Mouse (Mus musculus) embryonic fibroblast, embryonic 13.5 days (primary cell): ENCODE measurements around the gene Tjp3.

ENCODE experiments used
- CTCF ChIP-seq: IDR thresholded peaks from 2 replicates; pipeline ENCODE4 v1.5.1; 2011; ENCODE audit warnings: mild to moderate bottlenecking, control low read depth, low read length, moderate library complexity, borderline replicate concordance; ENCODE audit not compliant: insufficient read depth
- POLR2A ChIP-seq: IDR thresholded peaks from 2 replicates; pipeline ENCODE4 v1.6.1; 2011; ENCODE audit warnings: low read depth, mild to moderate bottlenecking, control low read depth, low read length, moderate library complexity

DNA sequence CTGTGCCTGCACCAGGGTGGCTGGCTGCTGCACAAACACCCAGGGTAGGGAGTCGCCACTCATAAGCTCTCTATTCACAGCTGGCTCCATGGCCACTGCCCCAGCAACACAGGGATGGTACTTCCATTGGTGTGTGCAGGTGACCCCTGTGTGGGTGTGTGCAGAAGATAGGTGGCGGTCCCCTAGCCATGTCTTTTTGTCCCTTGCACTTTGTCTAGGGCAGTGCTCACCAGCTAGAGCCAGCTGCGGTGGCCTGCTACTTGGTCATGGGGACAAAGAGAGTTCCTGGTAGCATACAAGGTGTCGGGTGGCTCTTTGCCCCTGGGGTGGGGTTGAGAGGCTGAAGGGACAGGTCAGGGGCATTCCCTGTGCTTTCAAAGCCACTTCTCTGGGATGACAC is 47.2 kb downstream of the Tjp3 start:
- TF ChIP-seq CTCF: no peak
- TF ChIP-seq POLR2A: no peak
